Mouse (Mus musculus) C2C12 (cell line): ENCODE measurements at regions not wholly inside any gene's neighbourhood (a gene's known extent, or its start where the extent isn't known, plus 50 kb on each side); places are given as distances from the start of the nearest gene placed in this dataset.

ENCODE experiments used
- H3K27me3 ChIP-seq: one replicate; pipeline ENCODE4 v1.6.1; 2011; ENCODE audit not compliant: control insufficient read depth, insufficient read depth, insufficient read length
- H3K36me3 ChIP-seq: one replicate; pipeline ENCODE4 v1.6.1; 2011; ENCODE audit not compliant: control insufficient read depth, insufficient read depth
- H3K4me3 ChIP-seq: one replicate; pipeline ENCODE4 v1.5.1; 2011; ENCODE audit warnings: mild to moderate bottlenecking, control low read depth; ENCODE audit not compliant: poor library complexity, insufficient read depth, severe bottlenecking
- H3K79me2 ChIP-seq: one replicate; pipeline ENCODE4 v1.6.1; 2011; ENCODE audit not compliant: control insufficient read depth, insufficient read depth
- H3K79me3 ChIP-seq: one replicate; pipeline ENCODE4 v1.6.1; 2011; ENCODE audit warnings: low read depth, control low read depth
- H3ac ChIP-seq: one replicate; pipeline ENCODE3; 2011; ENCODE audit warnings: low read depth; ENCODE audit not compliant: control insufficient read depth, insufficient read length
- CEBPB ChIP-seq: IDR thresholded peaks from one replicate; pipeline ENCODE4 v1.6.1; 2011; ENCODE audit warnings: low read depth, mild to moderate bottlenecking, control low read depth, moderate library complexity
- CTCF ChIP-seq: IDR thresholded peaks from one replicate; pipeline ENCODE4 v1.5.1; 2011; ENCODE audit not compliant: control insufficient read depth, insufficient read depth, insufficient read length
- FOSL1 ChIP-seq: IDR thresholded peaks from one replicate; pipeline ENCODE4 v1.8.0; 2011; ENCODE audit warnings: mild to moderate bottlenecking, low read length; ENCODE audit not compliant: poor library complexity, insufficient read depth, severe bottlenecking
- MAX ChIP-seq: IDR thresholded peaks from one replicate; pipeline ENCODE4 v1.6.1; 2011; ENCODE audit warnings: mild to moderate bottlenecking, control low read depth
- MYOD1 ChIP-seq: IDR thresholded peaks from one replicate; pipeline ENCODE4 v1.6.1; 2011; ENCODE audit warnings: low read depth; ENCODE audit not compliant: control insufficient read depth, insufficient read length
- MYOG ChIP-seq: IDR thresholded peaks from one replicate; pipeline ENCODE4 v1.6.1; 2011; ENCODE audit not compliant: control insufficient read depth, insufficient read length; ENCODE audit errors: extremely low read depth
- USF1 ChIP-seq: IDR thresholded peaks from one replicate; pipeline ENCODE4 v1.6.1; 2011; ENCODE audit warnings: low read depth, mild to moderate bottlenecking, control low read depth, moderate library complexity

DNA sequence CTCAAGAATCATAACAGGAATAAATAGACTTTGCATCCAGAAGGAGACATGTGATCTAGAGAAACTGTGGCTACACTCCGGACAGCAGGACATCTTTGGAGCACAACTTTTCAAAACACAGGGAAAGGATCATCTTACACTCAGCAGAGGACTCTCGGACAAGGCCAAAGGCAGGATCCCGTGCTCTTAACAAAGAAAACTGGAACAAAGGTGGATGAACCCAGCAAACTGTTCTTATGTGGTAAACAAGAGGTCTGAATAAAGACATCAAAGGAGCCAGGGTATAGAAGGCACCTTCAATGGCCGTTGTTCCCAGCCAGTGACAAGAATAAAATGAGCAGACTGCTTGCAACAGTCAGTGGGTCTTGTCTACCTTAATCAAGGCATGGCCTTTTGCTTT, 160.3 kb downstream of the Tex36 start:
- TF ChIP-seq FOSL1 = no peak
- TF ChIP-seq CEBPB = no peak
- TF ChIP-seq MYOD1 = no peak
- no peak for TF ChIP-seq MYOG
- TF ChIP-seq MAX = no peak
- TF ChIP-seq USF1 = no peak
- no peak for TF ChIP-seq CTCF

DNA sequence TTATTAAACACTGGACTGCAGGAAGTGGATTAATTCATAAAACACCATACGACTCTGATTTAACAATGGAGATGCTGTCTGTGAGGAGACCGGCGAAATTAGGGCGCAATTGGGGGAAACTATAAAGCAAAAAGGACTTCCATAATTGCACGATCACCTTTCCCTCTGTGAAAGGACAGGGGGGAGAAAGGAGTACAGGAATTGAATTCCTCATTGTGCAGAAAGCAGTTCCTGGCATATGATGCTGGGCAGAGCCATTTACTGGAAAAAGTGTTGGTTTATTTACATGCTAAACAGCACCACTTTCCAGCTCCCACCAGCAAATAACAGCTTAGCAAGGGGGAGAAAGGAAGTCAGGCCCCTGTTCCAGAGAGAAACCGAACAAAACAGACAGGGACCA, 160.8 kb downstream of the Tex36 start:
- H3K36me3 ChIP-seq = no peaks in the 10 kb centered on the region
- no peak for TF ChIP-seq MAX
- no peak for TF ChIP-seq MYOG
- TF ChIP-seq CEBPB = no peak
- TF ChIP-seq MYOD1 = no peak
- TF ChIP-seq USF1 = no peak
- TF ChIP-seq CTCF = no peak
- no peak for TF ChIP-seq FOSL1
- no peaks in the 10 kb centered on the region for H3K79me3 ChIP-seq
- H3K79me2 ChIP-seq = no peaks in the 10 kb centered on the region
- no peak overlapping the region for H3K4me3 ChIP-seq
- peaks cover 8% of the 10 kb centered on the region for H3K27me3 ChIP-seq
- H3ac ChIP-seq = no peak overlapping the region

More for the DNA sequence above, 160.3 kb downstream of the Tex36 start:
- H3ac ChIP-seq = no peak overlapping the region
- H3K27me3 ChIP-seq = peaks cover 8% of the 10 kb centered on the region
- no peaks in the 10 kb centered on the region for H3K79me3 ChIP-seq
- no peak overlapping the region for H3K4me3 ChIP-seq
- no peaks in the 10 kb centered on the region for H3K36me3 ChIP-seq
- H3K79me2 ChIP-seq = no peaks in the 10 kb centered on the region

DNA sequence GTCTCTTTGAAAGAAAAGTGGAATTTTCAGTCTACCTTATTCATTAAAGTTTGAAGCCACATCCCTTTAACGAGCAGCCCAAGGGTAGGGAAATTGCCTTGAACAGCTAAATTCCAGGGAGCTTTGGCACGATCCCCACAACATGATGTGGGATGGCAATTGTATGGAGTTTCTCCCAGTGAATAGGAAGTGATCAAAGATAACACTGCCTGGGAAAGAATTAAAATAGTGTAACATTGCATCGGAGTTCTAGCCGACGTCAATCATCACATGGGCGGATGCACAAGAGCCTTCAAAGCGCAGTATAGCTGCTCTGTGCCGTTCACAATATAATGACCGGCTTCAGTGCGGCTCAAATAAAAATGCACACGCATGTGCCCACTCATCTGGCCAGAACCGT, 161.2 kb downstream of the Tex36 start:
- H3K79me2 ChIP-seq = no peaks in the 10 kb centered on the region
- no peak overlapping the region for H3K4me3 ChIP-seq
- no peak overlapping the region for H3ac ChIP-seq
- no peaks in the 10 kb centered on the region for H3K79me3 ChIP-seq
- H3K36me3 ChIP-seq = no peaks in the 10 kb centered on the region
- no peak for TF ChIP-seq CTCF
- TF ChIP-seq MAX = no peak
- no peak for TF ChIP-seq MYOD1
- TF ChIP-seq FOSL1 = no peak
- TF ChIP-seq USF1 = no peak
- no peak for TF ChIP-seq CEBPB
- TF ChIP-seq MYOG = no peak
- peaks cover 8% of the 10 kb centered on the region for H3K27me3 ChIP-seq

DNA sequence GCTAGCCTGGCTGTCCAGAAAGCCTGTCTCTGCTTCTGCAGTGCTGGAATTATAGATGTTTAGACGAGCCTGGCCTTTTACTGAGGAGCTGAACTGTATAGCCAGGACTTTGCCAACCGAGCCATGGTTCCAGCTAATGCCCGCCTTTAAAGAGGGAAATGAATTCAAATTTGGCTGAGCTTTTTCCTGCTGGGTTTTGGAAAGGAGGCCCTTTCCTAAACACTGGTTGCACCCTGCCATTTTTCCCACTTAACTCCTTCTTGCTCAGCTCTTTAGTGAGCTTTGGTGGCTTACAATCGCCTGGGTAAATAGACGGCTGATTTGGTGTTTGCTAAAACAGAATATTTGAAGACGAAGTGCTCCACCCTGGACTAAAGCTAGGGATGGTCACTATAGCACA, 161.9 kb downstream of the Tex36 start:
- TF ChIP-seq CEBPB (no peak), CTCF (no peak), MYOG (no peak)
- Histone ChIP-seq H3K79me3 (no peaks in the 10 kb centered on the region), H3K27me3 (peaks cover 7% of the 10 kb centered on the region), H3ac (no peak overlapping the region), H3K79me2 (no peaks in the 10 kb centered on the region), H3K4me3 (no peak overlapping the region), H3K36me3 (no peaks in the 10 kb centered on the region)

DNA sequence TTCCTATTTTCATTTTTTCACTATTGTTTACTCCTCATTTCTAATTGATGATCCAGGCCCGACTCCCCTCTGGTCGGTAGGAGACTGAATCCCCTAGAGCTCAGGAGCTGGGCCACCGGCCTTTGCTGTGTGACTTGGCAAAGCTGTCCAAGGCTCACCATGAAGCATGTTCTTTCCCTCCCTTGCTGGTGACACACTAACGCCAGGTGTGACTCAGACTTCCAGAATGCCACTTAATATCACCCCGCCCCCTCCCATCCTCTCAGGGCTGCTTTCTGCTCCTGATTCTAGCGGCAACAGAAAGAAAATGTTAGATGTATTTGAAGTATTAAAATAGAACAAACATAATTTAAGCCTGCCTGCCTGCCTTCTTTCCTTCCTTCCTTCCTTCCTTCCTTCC, 163.3 kb downstream of the Tex36 start:
- H3ac ChIP-seq = no peak overlapping the region
- H3K79me2 ChIP-seq = no peaks in the 10 kb centered on the region
- no peaks in the 10 kb centered on the region for H3K79me3 ChIP-seq
- no peak for TF ChIP-seq USF1
- TF ChIP-seq MYOG = no peak
- no peak for TF ChIP-seq MYOD1
- TF ChIP-seq MAX = no peak
- TF ChIP-seq CEBPB = no peak
- TF ChIP-seq CTCF = no peak
- no peak for TF ChIP-seq FOSL1
- peaks cover 4% of the 10 kb centered on the region for H3K27me3 ChIP-seq
- no peaks in the 10 kb centered on the region for H3K36me3 ChIP-seq
- H3K4me3 ChIP-seq = no peak overlapping the region

DNA sequence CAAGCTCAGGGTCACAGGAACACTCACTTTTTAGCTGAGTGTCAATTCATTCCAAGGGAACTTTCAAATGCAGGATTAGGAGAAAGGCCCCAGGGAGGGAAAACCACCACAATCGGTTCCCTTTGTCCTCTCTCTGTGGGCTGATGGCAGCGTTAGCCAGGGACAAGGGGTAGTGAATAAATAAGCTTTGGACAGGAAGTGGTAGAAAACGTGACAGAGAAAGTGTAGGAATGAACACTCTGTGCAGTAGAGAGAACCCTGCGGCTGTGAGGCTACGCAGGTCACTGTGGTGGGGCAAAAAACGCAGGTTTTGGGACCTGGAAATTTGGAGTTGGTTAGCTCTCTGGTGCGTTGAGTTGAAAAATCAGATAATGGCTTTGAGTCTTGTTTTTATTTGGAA, 164.1 kb downstream of the Tex36 start:
- Histone ChIP-seq H3K79me2 (no peaks in the 10 kb centered on the region), H3ac (no peak overlapping the region), H3K79me3 (no peaks in the 10 kb centered on the region), H3K36me3 (no peaks in the 10 kb centered on the region), H3K4me3 (no peak overlapping the region), H3K27me3 (peaks cover 4% of the 10 kb centered on the region)
- TF ChIP-seq USF1 (no peak), MAX (no peak), CTCF (no peak), MYOG (no peak), MYOD1 (no peak), CEBPB (no peak), FOSL1 (no peak)
